In genomic region chr11:65794428-65795219, GRCm38 (mm10) we compare ENCODE assay signal across 17 mouse cellular contexts. TPM values are rescaled to one million over a fixed set of nuclear protein-coding genes. Genes with fewer than 3 reads are reported as not detected.
A peak's percentile ranks its signal among the peaks of the same experiment; 100 is the strongest.
DNase-seq lines count a peak whose midpoint lies in the region; ATAC-seq and TF ChIP-seq lines count a peak whose summit lies in the region.
"Had no signal": no experiment of that assay in that cellular context is flagged by ENCODE, and none has a peak within 500 bp of the region (broad histone marks: within the 10 kb centered on the region; RNA-seq: fewer than 3 reads in every experiment).

No protein-coding gene starts in this region.

- no peak for TF ChIP-seq CTCF in forebrain, postnatal 0 days (IDR thresholded peaks at IDR 0.05; ENCODE audit: low read depth)

- ATAC-seq in CD4-positive, CD25-positive, alpha-beta regulatory T cell, adult 4 months = peak; percentile 93
- peak; percentile 84 for ATAC-seq in activated CD4-positive, CD25-positive, alpha-beta regulatory T cell, adult 4 months
- ATAC-seq in hematopoietic stem cell, adult 5-6 weeks (replicated peaks in 1 of 2; ENCODE audit: insufficient read depth in 1 of 2, low FRiP score in 2 of 2, low TSS enrichment in 1 of 2, low read depth in 1 of 2, poor library complexity in 2 of 2, severe bottlenecking in 2 of 2) = peak; percentile 77
- peak; percentile 81 for ATAC-seq in megakaryocyte progenitor cell, adult 5-6 weeks (replicated peaks; ENCODE audit: poor library complexity)
- ATAC-seq in forebrain, postnatal 0 days = no peak

- no peaks in the 10 kb centered on the region for H3K36me3 ChIP-seq in forebrain, postnatal 0 days (ENCODE audit: insufficient read depth)
- H3K36me3 ChIP-seq: embryonic facial prominence, embryonic 10.5 days; forebrain, embryonic 12.5 days had no signal

- no peak overlapping the region for H3K4me3 ChIP-seq in forebrain, postnatal 0 days (ENCODE audit: low read depth, low read length)
- H3K4me3 ChIP-seq: embryonic facial prominence, embryonic 10.5 days; forebrain, embryonic 12.5 days had no signal

- no peak overlapping the region for H3K9ac ChIP-seq in forebrain, postnatal 0 days
- H3K9ac ChIP-seq: forebrain, embryonic 12.5 days; lung, embryonic 14.5 days had no signal

- DNase-seq in forebrain, postnatal 0 days = no peak
- DNase-seq in embryo, embryonic 11 days = no peak
- DNase-seq in adrenal gland, postnatal 10 days = no peak
- DNase-seq: adrenal gland, adult 8-10 months; cerebellum, adult 8-10 months; gastrocnemius, postnatal 25 days; heart, postnatal 10 days; kidney, adult 2 months; lung, embryonic 14.5 days; midbrain, embryonic 14.5 days; right cerebral cortex, postnatal 14 days had no signal

- no peaks in the 10 kb centered on the region for H3K4me1 ChIP-seq in forebrain, postnatal 0 days (ENCODE audit: insufficient read depth)
- H3K4me1 ChIP-seq: embryonic facial prominence, embryonic 10.5 days; forebrain, embryonic 12.5 days had no signal

- no peaks in the 10 kb centered on the region for H3K9me3 ChIP-seq in forebrain, postnatal 0 days (ENCODE audit: low read length)
- H3K9me3 ChIP-seq: embryonic facial prominence, embryonic 10.5 days; forebrain, embryonic 12.5 days had no signal

- H3K27ac ChIP-seq in forebrain, postnatal 0 days (ENCODE audit: low read depth, low read length) = no peak overlapping the region
- H3K27ac ChIP-seq: embryonic facial prominence, embryonic 10.5 days; forebrain, embryonic 12.5 days had no signal

- H3K27me3 ChIP-seq in forebrain, postnatal 0 days (ENCODE audit: insufficient read depth, low read length) = no peaks in the 10 kb centered on the region
- H3K27me3 ChIP-seq: forebrain, embryonic 12.5 days had no signal

- H3K4me2 ChIP-seq in forebrain, postnatal 0 days (ENCODE audit: low read depth) = no peak overlapping the region
- H3K4me2 ChIP-seq: forebrain, embryonic 12.5 days; lung, embryonic 14.5 days had no signal

- WGBS in forebrain, postnatal 0 days = 83% methylated on average over 10 of the region's 10 CpGs

RNA-seq across cellular contexts. Expression of gene Map2k4, which starts 6.5 kb away (rescaled TPM):
- polyA plus RNA-seq in CD4-positive, CD25-positive, alpha-beta regulatory T cell, adult 4 months (2017; shearing (Covaris generic)) = 10 to 100 TPM; 17.4 to 19.3 TPM
- 10 to 100 TPM; 19.1 to 20.3 TPM for polyA plus RNA-seq in activated CD4-positive, CD25-positive, alpha-beta regulatory T cell, adult 4 months (2017; shearing (Covaris generic))
- total RNA-seq in hematopoietic stem cell, adult 5-6 weeks (2017) = 34.3 and 37.6 TPM in 2 replicates
- 56.8 and 61.7 TPM in 2 replicates for total RNA-seq in megakaryocyte progenitor cell, adult 5-6 weeks (2015)
- total RNA-seq in megakaryocyte progenitor cell, adult 5-6 weeks (2017) = 27.2 and 37.2 TPM in 2 replicates
- total RNA-seq in forebrain, postnatal 0 days (2014; rRNA removed) = 153 and 157 TPM in 2 replicates
- 83.5 and 111 TPM in 2 replicates for polyA plus RNA-seq in forebrain, postnatal 0 days (2015; fragmentation: Nextera tagmentation; extraction: Ambion mirVana)
- 10 to 100 TPM; 42.7 to 46.4 TPM for total RNA-seq in adrenal gland, postnatal 10 days (2021)

RNA-seq across cellular contexts. Expression of gene Zkscan6, which starts 12.4 kb away (rescaled TPM):
- polyA plus RNA-seq in CD4-positive, CD25-positive, alpha-beta regulatory T cell, adult 4 months (2017; shearing (Covaris generic)) = 10 to 100 TPM; 11.7 to 21.5 TPM
- polyA plus RNA-seq in activated CD4-positive, CD25-positive, alpha-beta regulatory T cell, adult 4 months (2017; shearing (Covaris generic)) = 10 to 100 TPM in 1 of 2 experiments, 1 to 10 TPM in 1; 9.2 to 10.5 TPM
- total RNA-seq in hematopoietic stem cell, adult 5-6 weeks (2017) = 17.5 and 25.8 TPM in 2 replicates
- 5.8 and 9.9 TPM in 2 replicates for total RNA-seq in megakaryocyte progenitor cell, adult 5-6 weeks (2015)
- total RNA-seq in megakaryocyte progenitor cell, adult 5-6 weeks (2017) = 17.5 and 24.8 TPM in 2 replicates
- total RNA-seq in forebrain, postnatal 0 days (2014; rRNA removed) = 17.2 and 18.3 TPM in 2 replicates
- polyA plus RNA-seq in forebrain, postnatal 0 days (2015; fragmentation: Nextera tagmentation; extraction: Ambion mirVana) = 13.6 and 13.9 TPM in 2 replicates
- 10 to 100 TPM; 10.8 to 12.9 TPM for total RNA-seq in adrenal gland, postnatal 10 days (2021)
